Mouse (Mus musculus): ENCODE measurements around the gene Ski. TPM values are rescaled to one million over a fixed set of nuclear protein-coding genes. Genes with fewer than 3 reads are reported as not detected.

Ski gene
- polyA plus RNA-seq, 1 experiment from 2014 or later = 14.6 TPM

- Histone ChIP-seq H3K36me3 (ENCODE audit: control insufficient read depth, insufficient read depth, low read length) (peaks cover 21% of the 10 kb centered on the region), H3K9me3 (replicated peaks; ENCODE audit: control insufficient read depth, low read length) (no peaks in the 10 kb centered on the region), H3K27me3 (ENCODE audit: control insufficient read depth, insufficient read depth, low read length) (no peaks in the 10 kb centered on the region), H3K4me3 (ENCODE audit: low read depth, low read length) (no peak overlapping the region), H3K27ac (ENCODE audit: low read depth, low read length) (no peak overlapping the region), H3K4me2 (no peak overlapping the region), H3K4me1 (ENCODE audit: control insufficient read depth, insufficient read depth, low read length) (peaks cover 28% of the 10 kb centered on the region), H3K9ac (ENCODE audit: low read depth, low read length) (peak overlapping the region; percentile 22; the same call in 1 of the 2 replicates)
- no peak for ATAC-seq (replicated peaks; ENCODE audit: insufficient number of reproducible peaks, low FRiP score, low TSS enrichment)
- 85% methylated on average over 27 of the region's 27 CpGs for WGBS (ENCODE audit: insufficient replicate concordance)
Observed at GRCm38 (mm10) chr4:155157871-155158542, 64.4 kb downstream of the Ski start.

- H3K4me3 ChIP-seq (ENCODE audit: low read depth, low read length) = no peak overlapping the region
- H3K36me3 ChIP-seq (ENCODE audit: control insufficient read depth, insufficient read depth, low read length) = peaks cover 21% of the 10 kb centered on the region
- no peak overlapping the region for H3K27ac ChIP-seq (ENCODE audit: low read depth, low read length)
- no peaks in the 10 kb centered on the region for H3K27me3 ChIP-seq (ENCODE audit: control insufficient read depth, insufficient read depth, low read length)
- peaks cover 21% of the 10 kb centered on the region for H3K4me1 ChIP-seq (ENCODE audit: control insufficient read depth, insufficient read depth, low read length)
- 93% methylated on average over 17 of the region's 17 CpGs for WGBS (ENCODE audit: insufficient replicate concordance)
- ATAC-seq (replicated peaks; ENCODE audit: insufficient number of reproducible peaks, low FRiP score, low TSS enrichment) = no peak
- no peaks in the 10 kb centered on the region for H3K9me3 ChIP-seq (replicated peaks; ENCODE audit: control insufficient read depth, low read length)
- H3K9ac ChIP-seq (ENCODE audit: low read depth, low read length) = no peak overlapping the region
- no peak overlapping the region for H3K4me2 ChIP-seq
Observed at GRCm38 (mm10) chr4:155156734-155157133, 65.7 kb downstream of the Ski start.

GRCm38 (mm10) chr4:155154986-155155385 is 67.4 kb downstream of the Ski start:
- ATAC-seq (replicated peaks; ENCODE audit: insufficient number of reproducible peaks, low FRiP score, low TSS enrichment) = no peak
- H3K4me1 ChIP-seq (ENCODE audit: control insufficient read depth, insufficient read depth, low read length) = peaks cover 23% of the 10 kb centered on the region
- H3K4me3 ChIP-seq (ENCODE audit: low read depth, low read length) = no peak overlapping the region
- no peak overlapping the region for H3K4me2 ChIP-seq
- H3K27ac ChIP-seq (ENCODE audit: low read depth, low read length) = no peak overlapping the region
- no peaks in the 10 kb centered on the region for H3K27me3 ChIP-seq (ENCODE audit: control insufficient read depth, insufficient read depth, low read length)
- WGBS (ENCODE audit: insufficient replicate concordance) = 59% methylated on average over 11 of the region's 11 CpGs
- peaks cover 21% of the 10 kb centered on the region for H3K36me3 ChIP-seq (ENCODE audit: control insufficient read depth, insufficient read depth, low read length)
- H3K9ac ChIP-seq (ENCODE audit: low read depth, low read length) = no peak overlapping the region
- no peaks in the 10 kb centered on the region for H3K9me3 ChIP-seq (replicated peaks; ENCODE audit: control insufficient read depth, low read length)

- Histone ChIP-seq H3K27me3 (ENCODE audit: control insufficient read depth, insufficient read depth, low read length) (no peaks in the 10 kb centered on the region), H3K4me2 (no peak overlapping the region), H3K4me3 (ENCODE audit: low read depth, low read length) (no peak overlapping the region), H3K27ac (ENCODE audit: low read depth, low read length) (no peak overlapping the region), H3K9ac (ENCODE audit: low read depth, low read length) (no peak overlapping the region), H3K9me3 (replicated peaks; ENCODE audit: control insufficient read depth, low read length) (no peaks in the 10 kb centered on the region), H3K36me3 (ENCODE audit: control insufficient read depth, insufficient read depth, low read length) (peaks cover 15% of the 10 kb centered on the region), H3K4me1 (ENCODE audit: control insufficient read depth, insufficient read depth, low read length) (peaks cover 24% of the 10 kb centered on the region)
- ATAC-seq (replicated peaks; ENCODE audit: insufficient number of reproducible peaks, low FRiP score, low TSS enrichment) = no peak
- 70% methylated on average over 3 of the region's 3 CpGs for WGBS (ENCODE audit: insufficient replicate concordance)
Observed at GRCm38 (mm10) chr4:155153389-155154072, 68.9 kb downstream of the Ski start.

GRCm38 (mm10) chr4:155152476-155152875 is 69.9 kb downstream of the Ski start:
- no peak overlapping the region for H3K4me2 ChIP-seq
- no peak overlapping the region for H3K27ac ChIP-seq (ENCODE audit: low read depth, low read length)
- no peaks in the 10 kb centered on the region for H3K9me3 ChIP-seq (replicated peaks; ENCODE audit: control insufficient read depth, low read length)
- no peak overlapping the region for H3K4me3 ChIP-seq (ENCODE audit: low read depth, low read length)
- H3K36me3 ChIP-seq (ENCODE audit: control insufficient read depth, insufficient read depth, low read length) = peaks cover 12% of the 10 kb centered on the region
- 87% methylated on average over 6 of the region's 6 CpGs for WGBS (ENCODE audit: insufficient replicate concordance)
- no peaks in the 10 kb centered on the region for H3K27me3 ChIP-seq (ENCODE audit: control insufficient read depth, insufficient read depth, low read length)
- peaks cover 19% of the 10 kb centered on the region for H3K4me1 ChIP-seq (ENCODE audit: control insufficient read depth, insufficient read depth, low read length)
- H3K9ac ChIP-seq (ENCODE audit: low read depth, low read length) = no peak overlapping the region
- no peak for ATAC-seq (replicated peaks; ENCODE audit: insufficient number of reproducible peaks, low FRiP score, low TSS enrichment)

- Histone ChIP-seq H3K27ac (ENCODE audit: low read depth, low read length) (no peak overlapping the region; the same call in 1 of the 2 replicates), H3K36me3 (ENCODE audit: control insufficient read depth, insufficient read depth, low read length) (peaks cover 6% of the 10 kb centered on the region), H3K4me3 (ENCODE audit: low read depth, low read length) (no peak overlapping the region), H3K4me2 (peak overlapping the region; percentile 76; the same call in 1 of the 2 replicates), H3K9me3 (replicated peaks; ENCODE audit: control insufficient read depth, low read length) (no peaks in the 10 kb centered on the region), H3K9ac (ENCODE audit: low read depth, low read length) (0 out of 2 replicates have a peak overlapping the region, but pooled peaks have one; percentile 60), H3K4me1 (ENCODE audit: control insufficient read depth, insufficient read depth, low read length) (peaks cover 19% of the 10 kb centered on the region), H3K27me3 (ENCODE audit: control insufficient read depth, insufficient read depth, low read length) (no peaks in the 10 kb centered on the region)
- 24% methylated on average over 4 of the region's 4 CpGs for WGBS (ENCODE audit: insufficient replicate concordance)
- ATAC-seq (replicated peaks; ENCODE audit: insufficient number of reproducible peaks, low FRiP score, low TSS enrichment) = no peak
Observed at GRCm38 (mm10) chr4:155151845-155152244, 70.5 kb downstream of the Ski start.

GRCm38 (mm10) chr4:155151221-155151788 is 71.1 kb downstream of the Ski start:
- ATAC-seq (replicated peaks; ENCODE audit: insufficient number of reproducible peaks, low FRiP score, low TSS enrichment) = no peak
- peaks cover under 1% of the 10 kb centered on the region for H3K36me3 ChIP-seq (ENCODE audit: control insufficient read depth, insufficient read depth, low read length)
- H3K27ac ChIP-seq (ENCODE audit: low read depth, low read length) = peak overlapping the region; percentile 57
- 42% methylated on average over 12 of the region's 12 CpGs for WGBS (ENCODE audit: insufficient replicate concordance)
- no peaks in the 10 kb centered on the region for H3K9me3 ChIP-seq (replicated peaks; ENCODE audit: control insufficient read depth, low read length)
- peak overlapping the region; percentile 60 for H3K9ac ChIP-seq (ENCODE audit: low read depth, low read length)
- H3K4me3 ChIP-seq (ENCODE audit: low read depth, low read length) = peak overlapping the region; percentile 44
- H3K4me1 ChIP-seq (ENCODE audit: control insufficient read depth, insufficient read depth, low read length) = peaks cover 21% of the 10 kb centered on the region
- H3K27me3 ChIP-seq (ENCODE audit: control insufficient read depth, insufficient read depth, low read length) = no peaks in the 10 kb centered on the region
- H3K4me2 ChIP-seq = peak overlapping the region; percentile 76

GRCm38 (mm10) chr4:155150276-155151113 is 71.9 kb downstream of the Ski start:
- no peaks in the 10 kb centered on the region for H3K9me3 ChIP-seq (replicated peaks; ENCODE audit: control insufficient read depth, low read length)
- no peaks in the 10 kb centered on the region for H3K36me3 ChIP-seq (ENCODE audit: control insufficient read depth, insufficient read depth, low read length)
- no peaks in the 10 kb centered on the region for H3K27me3 ChIP-seq (ENCODE audit: control insufficient read depth, insufficient read depth, low read length)
- H3K4me2 ChIP-seq = peak overlapping the region; percentile 76
- 5% methylated on average over 70 of the region's 73 CpGs for WGBS (ENCODE audit: insufficient replicate concordance)
- peak; percentile 77 for ATAC-seq (replicated peaks; ENCODE audit: insufficient number of reproducible peaks, low FRiP score, low TSS enrichment)
- H3K27ac ChIP-seq (ENCODE audit: low read depth, low read length) = peak overlapping the region; percentile 57
- peaks cover 24% of the 10 kb centered on the region for H3K4me1 ChIP-seq (ENCODE audit: control insufficient read depth, insufficient read depth, low read length)
- H3K4me3 ChIP-seq (ENCODE audit: low read depth, low read length) = peak overlapping the region; percentile 44
- H3K9ac ChIP-seq (ENCODE audit: low read depth, low read length) = peak overlapping the region; percentile 60
